Mouse (Mus musculus): ENCODE measurements around the gene Krtcap3. TPM values are rescaled to one million over a fixed set of nuclear protein-coding genes. Genes with fewer than 3 reads are reported as not detected.
A peak's percentile ranks its signal among the peaks of the same experiment; 100 is the strongest.

Krtcap3 gene
- total RNA-seq, 2 experiments from 2014 or later: 3.2 to 3.6 TPM

DNA sequence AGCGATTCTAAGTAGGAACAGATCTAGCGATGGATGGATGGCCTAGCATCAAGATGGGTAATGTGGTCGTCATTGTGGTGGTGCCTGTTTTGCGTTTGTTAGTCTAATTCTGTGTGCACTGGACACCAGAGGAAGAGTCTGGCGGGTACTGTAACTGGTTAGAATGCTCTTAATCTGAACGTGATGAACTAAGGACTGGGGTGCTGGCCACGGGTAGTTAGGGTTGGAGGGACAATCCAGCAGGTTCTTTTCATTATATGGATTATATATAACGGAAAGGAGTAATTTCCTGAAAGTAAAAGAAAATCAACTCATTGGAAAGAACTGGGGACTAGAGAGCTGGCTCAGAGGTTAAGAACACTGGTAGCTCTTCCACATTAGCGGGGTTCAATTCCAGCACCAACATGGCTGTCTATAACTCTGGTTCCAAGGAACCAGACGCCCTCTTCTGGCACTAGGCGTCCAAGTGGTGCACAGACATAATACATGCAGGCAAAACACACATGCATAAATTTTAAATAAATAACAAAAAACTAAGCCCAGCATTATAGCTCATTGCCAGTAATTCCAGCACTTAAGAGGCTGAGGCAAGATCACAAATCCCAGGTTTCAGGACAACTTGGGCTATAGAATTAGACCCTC, 30.1 kb upstream of the Krtcap3 start:
- Histone ChIP-seq H3K27ac (peak overlapping the region; percentile 88), H3K4me3 (peak overlapping the region; percentile 97)
- peak; percentile 44 for TF ChIP-seq CTCF (IDR thresholded peaks at IDR 0.05)
- intact Hi-C loops (cut with DNase I): no loop called here
- no peak for DNase-seq (ENCODE audit: extremely low spot score in 1 of 2, low spot score in 2 of 2)

GRCm38 (mm10) chr5:31222696-31223095, 28.8 kb upstream of the Krtcap3 start:
- intact Hi-C loops (cut with DNase I): loop anchor here (1.0 kb wide), 1 partner anchor 106 kb away; no protein-coding TSS in a partner anchor
- Histone ChIP-seq H3K4me3 (no peak overlapping the region), H3K27ac (no peak overlapping the region)
- DNase-seq (ENCODE audit: extremely low spot score in 1 of 2, low spot score in 2 of 2): no peak
- no peak for TF ChIP-seq CTCF (IDR thresholded peaks at IDR 0.05)

DNA sequence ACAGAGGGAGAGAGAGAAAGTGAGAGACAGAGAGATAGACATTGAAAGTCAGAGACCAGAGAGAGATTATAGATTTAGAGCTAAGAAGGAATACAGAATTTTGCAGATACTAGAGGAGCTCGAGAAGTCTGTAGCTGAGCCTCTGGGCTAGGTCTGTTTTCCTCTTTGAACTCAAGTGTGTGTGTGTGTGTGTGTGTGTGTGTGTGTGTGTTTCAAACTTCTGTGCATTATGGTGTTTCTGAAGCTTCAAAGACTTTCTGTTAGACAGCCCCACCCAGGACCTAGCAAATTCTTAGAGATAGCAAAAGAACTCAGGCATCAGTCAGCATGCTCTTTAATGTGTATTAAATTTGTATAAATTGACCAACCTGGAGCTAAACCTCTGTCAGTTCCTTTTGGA, 24.9 kb upstream of the Krtcap3 start:
- Histone ChIP-seq H3K27ac (no peak overlapping the region), H3K4me3 (no peak overlapping the region)
- no peak for DNase-seq (ENCODE audit: extremely low spot score in 1 of 2, low spot score in 2 of 2)
- no peak for TF ChIP-seq CTCF (IDR thresholded peaks at IDR 0.05)
- intact Hi-C loops (cut with DNase I): no loop called here

- Histone ChIP-seq H3K27ac (peak within 1 kb of the TSS; percentile 95), H3K4me3 (peak within 1 kb of the TSS; percentile 96)
- DNase-seq (ENCODE audit: extremely low spot score in 1 of 2, low spot score in 2 of 2): peak; percentile 95 to 96
- TF ChIP-seq CTCF (IDR thresholded peaks at IDR 0.05): no peak; the same call in none of the 2 replicates
- intact Hi-C loops (cut with DNase I): loop anchor here (1.0 to 2.0 kb wide), 2 partner anchors 21 to 54 kb away; partner anchors contain the start of gene Ppm1g
Measured at GRCm38 (mm10) chr5:31240637-31241521, 10.6 kb upstream of the Krtcap3 start, which contains the start of the genes Nrbp1 and Gm9970. Nrbp1 (plus strand) TSS chr5:31240864. Gm9970 (minus strand) TSS chr5:31241232.

DNA sequence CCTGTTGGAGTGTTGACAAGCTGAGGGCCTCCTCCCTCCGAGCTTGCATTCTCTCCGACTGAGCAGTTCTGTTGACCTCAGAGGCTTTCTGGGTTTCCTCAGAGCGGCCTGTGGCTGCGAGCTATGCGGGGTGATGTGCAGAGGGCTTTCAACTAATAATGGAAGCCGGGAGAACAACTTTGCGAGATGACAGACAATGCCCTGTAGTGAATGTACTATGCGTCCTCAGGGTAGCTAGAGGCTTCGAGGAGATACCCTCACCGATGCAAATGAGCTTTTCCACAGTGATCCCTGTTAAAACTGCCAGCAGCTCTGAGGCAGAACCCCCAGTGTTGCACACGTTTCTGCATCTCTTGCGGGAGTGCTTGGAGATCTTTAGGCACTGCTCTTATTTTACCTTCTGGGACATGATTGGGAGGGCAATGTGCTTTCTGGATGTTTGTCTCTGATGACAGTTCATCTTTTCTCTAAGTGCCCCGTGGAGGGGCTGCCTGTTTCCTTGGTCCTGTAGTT, 9.9 kb upstream of the Krtcap3 start:
- intact Hi-C loops (cut with DNase I): loop anchor here (2.0 kb wide), 1 partner anchor 53 kb away; no protein-coding TSS in a partner anchor
- H3K27ac ChIP-seq: peak overlapping the region; percentile 20; the same call in 1 of the 2 replicates

GRCm38 (mm10) chr5:31242191-31242590, 9.3 kb upstream of the Krtcap3 start:
- H3K27ac ChIP-seq: no peak overlapping the region
- peak overlapping the region; percentile 96 for H3K4me3 ChIP-seq
- intact Hi-C loops (cut with DNase I): no loop called here
- no peak for DNase-seq (ENCODE audit: extremely low spot score in 1 of 2, low spot score in 2 of 2)
- TF ChIP-seq CTCF (IDR thresholded peaks at IDR 0.05): no peak

More for the DNA sequence above, 9.9 kb upstream of the Krtcap3 start:
- DNase-seq (ENCODE audit: extremely low spot score in 1 of 2, low spot score in 2 of 2): no peak
- no peak for TF ChIP-seq CTCF (IDR thresholded peaks at IDR 0.05)
- H3K4me3 ChIP-seq: peak overlapping the region; percentile 96

GRCm38 (mm10) chr5:31250716-31251115, 775 bp upstream of the Krtcap3 start:
- no peak for DNase-seq (ENCODE audit: extremely low spot score in 1 of 2, low spot score in 2 of 2)
- intact Hi-C loops (cut with DNase I): no loop called here
- no peak overlapping the region for H3K27ac ChIP-seq
- TF ChIP-seq CTCF (IDR thresholded peaks at IDR 0.05): no peak
- H3K4me3 ChIP-seq: no peak overlapping the region

DNA sequence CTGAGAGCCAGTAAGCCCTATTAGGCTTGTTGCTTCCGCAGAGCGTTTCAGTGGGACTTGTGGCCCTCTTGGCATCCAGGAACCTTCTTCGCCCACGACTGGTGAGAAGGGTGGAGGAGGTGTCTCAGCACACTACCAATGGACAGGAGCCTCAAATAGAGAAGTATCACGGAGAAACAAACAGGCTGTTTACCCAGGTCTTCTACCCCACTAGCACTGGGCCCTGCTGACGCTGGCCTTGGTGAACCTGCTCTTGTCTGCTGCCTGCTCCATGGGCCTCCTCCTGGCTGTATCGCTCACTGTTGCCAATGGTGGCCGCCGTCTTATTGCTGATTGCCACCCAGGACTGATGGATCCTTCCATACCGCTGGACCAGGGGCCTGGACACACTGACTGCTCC, 660 bp downstream of the Krtcap3 start:
- Histone ChIP-seq H3K4me3 (no peak overlapping the region), H3K27ac (no peak overlapping the region; the same call in 1 of the 2 replicates)
- intact Hi-C loops (cut with DNase I): no loop called here
- no peak for DNase-seq (ENCODE audit: extremely low spot score in 1 of 2, low spot score in 2 of 2)
- TF ChIP-seq CTCF (IDR thresholded peaks at IDR 0.05): no peak

DNA sequence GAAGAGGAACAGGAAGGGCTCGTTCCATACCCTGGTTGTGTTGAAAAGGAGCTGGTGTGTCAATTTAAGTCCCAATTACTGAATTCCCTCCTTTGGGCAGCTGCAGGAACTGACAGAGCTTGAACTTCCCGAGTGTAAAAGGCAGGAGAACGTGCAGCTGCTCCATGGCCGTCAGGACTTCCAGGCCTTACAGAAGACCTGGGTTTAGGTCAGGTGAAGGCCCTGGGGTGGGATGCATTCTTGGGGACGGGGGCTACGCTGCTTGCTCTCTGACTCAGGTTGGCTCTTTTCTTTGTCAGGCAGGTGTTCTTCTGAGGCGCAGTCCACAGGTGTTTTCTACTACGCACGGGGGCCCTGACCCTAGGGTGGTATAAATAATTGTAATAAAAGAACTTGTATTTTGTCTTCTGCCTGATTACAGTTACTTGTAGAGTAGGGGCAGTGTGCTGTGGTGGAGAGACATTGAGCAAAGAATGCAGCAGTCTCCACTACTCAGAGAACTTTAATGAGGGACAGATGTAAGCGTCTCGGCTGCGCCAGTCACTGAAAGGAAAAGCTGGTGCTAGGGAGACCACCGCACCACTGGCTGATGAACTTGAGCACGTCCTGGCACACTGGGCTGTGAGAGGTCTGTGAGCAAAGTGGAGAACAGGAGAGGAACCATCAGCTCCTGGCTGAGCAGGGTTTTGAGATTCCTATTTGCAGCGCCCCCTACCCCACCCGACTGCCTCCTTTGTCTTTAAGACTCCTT, 1.5 kb downstream of the Krtcap3 start:
- intact Hi-C loops (cut with DNase I): no loop called here
- Histone ChIP-seq H3K27ac (no peak overlapping the region), H3K4me3 (no peak overlapping the region)
- DNase-seq (ENCODE audit: extremely low spot score in 1 of 2, low spot score in 2 of 2): no peak
- TF ChIP-seq CTCF (IDR thresholded peaks at IDR 0.05): no peak

DNA sequence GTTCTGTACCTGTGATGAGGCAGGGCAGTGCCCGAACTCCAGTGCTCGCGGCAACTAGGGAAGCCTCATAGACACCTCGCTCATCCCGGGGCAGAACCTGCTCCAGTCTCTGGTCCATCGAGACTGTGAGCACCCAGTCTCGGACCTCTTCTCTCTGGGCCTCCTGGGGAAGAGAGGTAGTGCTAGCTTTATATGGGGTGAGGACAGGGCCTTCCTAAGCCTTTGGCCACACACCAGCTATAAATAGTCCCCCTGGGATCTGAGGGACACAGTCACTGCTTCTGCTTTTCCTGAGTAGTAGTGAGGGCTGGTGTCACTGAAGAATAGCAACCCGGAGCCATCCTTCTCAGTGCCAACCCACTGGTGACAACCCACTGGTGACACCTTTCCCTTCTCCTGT, 2.3 kb downstream of the Krtcap3 start:
- no peak for TF ChIP-seq CTCF (IDR thresholded peaks at IDR 0.05)
- DNase-seq (ENCODE audit: extremely low spot score in 1 of 2, low spot score in 2 of 2): no peak
- H3K4me3 ChIP-seq: no peak overlapping the region
- intact Hi-C loops (cut with DNase I): no loop called here
- H3K27ac ChIP-seq: peak overlapping the region; percentile 44; the same call in 1 of the 2 replicates

GRCm38 (mm10) chr5:31254452-31254851, 3.0 kb downstream of the Krtcap3 start:
- Histone ChIP-seq H3K4me3 (no peak overlapping the region), H3K27ac (peak overlapping the region; percentile 44; the same call in 1 of the 2 replicates)
- no peak for DNase-seq (ENCODE audit: extremely low spot score in 1 of 2, low spot score in 2 of 2)
- intact Hi-C loops (cut with DNase I): no loop called here
- no peak for TF ChIP-seq CTCF (IDR thresholded peaks at IDR 0.05)
